Mouse (Mus musculus) stomach, embryonic 14.5 days (tissue): Measurements from ENCODE around the gene Cdk17. TPM values are rescaled to one million over a fixed set of nuclear protein-coding genes. Genes with fewer than 3 reads are reported as not detected.
A peak's percentile ranks its signal among the peaks of the same experiment; 100 is the strongest.

Source experiments
- ATAC-seq: fragments of 200-750 bp; cut with Nextera tagmentation; 2 replicates; pipeline ENCODE4 v1.8.0; 2017; ENCODE audit warnings: low read depth, moderate TSS enrichment; ENCODE audit not compliant: insufficient number of reproducible peaks, insufficient read depth, low FRiP score
- H3K27ac ChIP-seq: fragments of 300-500 bp; sonication (generic); 2 replicates; pipeline ENCODE4 v1.5.1; 2014; ENCODE audit warnings: mild to moderate bottlenecking, low read length, moderate library complexity, mixed read lengths
- H3K27me3 ChIP-seq: fragments of 300-500 bp; sonication (generic); 2 replicates; pipeline ENCODE4 v1.6.1; 2014; ENCODE audit warnings: low read length, control low read depth, mixed read lengths; ENCODE audit not compliant: control insufficient read depth, insufficient read depth
- H3K36me3 ChIP-seq: fragments of 300-500 bp; sonication (generic); 2 replicates; pipeline ENCODE4 v1.6.1; 2014; ENCODE audit warnings: mild to moderate bottlenecking, control low read depth, low read length, moderate library complexity, mixed read lengths; ENCODE audit not compliant: control insufficient read depth, insufficient read depth
- H3K4me1 ChIP-seq: fragments of 300-500 bp; sonication (generic); 2 replicates; pipeline ENCODE4 v1.6.1; 2014; ENCODE audit warnings: low read length, control low read depth, mixed read lengths; ENCODE audit not compliant: control insufficient read depth, insufficient read depth
- H3K4me2 ChIP-seq: fragments of 300-500 bp; sonication (generic); replicated peaks from 2 replicates; pipeline ENCODE4 v1.6.1; 2014; ENCODE audit warnings: low read depth, low read length, control low read depth
- H3K4me3 ChIP-seq: fragments of 300-500 bp; sonication (generic); 2 replicates; pipeline ENCODE4 v1.5.1; 2014; ENCODE audit warnings: low read depth, low read length, control low read depth
- H3K9ac ChIP-seq: fragments of 300-500 bp; sonication (generic); replicated peaks from 2 replicates; pipeline ENCODE4 v1.6.1; 2014; ENCODE audit warnings: low read depth, mild to moderate bottlenecking, control low read depth, low read length, moderate library complexity, mixed read lengths
- H3K9me3 ChIP-seq: fragments of 300-500 bp; sonication (generic); 2 replicates; pipeline ENCODE4 v1.6.1; 2016; ENCODE audit warnings: low read depth, low read length, control low read depth; ENCODE audit not compliant: control insufficient read depth
- WGBS: fragments of 180-500 bp; shearing (Covaris S2); extraction: QIAGEN DNeasy Blood & Tissue Kit; methylation state at CpG from one replicate; pipeline ENCODE4 v1.1.7; 2014; 5-methylcytosine and 5-hydroxymethylcytosine counted together
- polyA plus RNA-seq: library from polyadenylated mRNA; unstranded; fragments of >200 nt; fragmentation: Nextera tagmentation; extraction: Ambion mirVana; gene quantifications from 2 replicates; pipeline ENCODE4 v1.2.1, GENCODE M21; 2014

Cdk17 gene
- polyA plus RNA-seq, 1 experiment from 2014 or later: 23.0 TPM

GRCm38 (mm10) chr10:93248416-93248815, 87.7 kb downstream of the Cdk17 start:
- Histone ChIP-seq H3K27ac (no peak overlapping the region), H3K9ac (no peak overlapping the region), H3K36me3 (peaks cover 13% of the 10 kb centered on the region; the same call in 1 of the 2 replicates), H3K9me3 (no peaks in the 10 kb centered on the region), H3K27me3 (no peaks in the 10 kb centered on the region), H3K4me2 (no peak overlapping the region), H3K4me1 (peaks cover 10% of the 10 kb centered on the region), H3K4me3 (no peak overlapping the region)
- 76% methylated on average over 8 of the region's 8 CpGs for WGBS
- ATAC-seq: no peak

GRCm38 (mm10) chr10:93249901-93250300, 89.2 kb downstream of the Cdk17 start:
- no peak overlapping the region for H3K4me2 ChIP-seq
- no peaks in the 10 kb centered on the region for H3K27me3 ChIP-seq
- H3K4me3 ChIP-seq: no peak overlapping the region
- H3K27ac ChIP-seq: peak overlapping the region; percentile 55; the same call in 1 of the 2 replicates
- peaks cover 10% of the 10 kb centered on the region for H3K4me1 ChIP-seq
- WGBS: 78% methylated on average over 7 of the region's 7 CpGs
- no peak for ATAC-seq
- no peaks in the 10 kb centered on the region for H3K9me3 ChIP-seq
- no peak overlapping the region for H3K9ac ChIP-seq
- peaks cover 16% of the 10 kb centered on the region; the same call in 1 of the 2 replicates for H3K36me3 ChIP-seq

GRCm38 (mm10) chr10:93250436-93251317, 90.0 kb downstream of the Cdk17 start:
- 43% methylated on average over 24 of the region's 24 CpGs for WGBS
- H3K27me3 ChIP-seq: no peaks in the 10 kb centered on the region
- no peak overlapping the region for H3K4me3 ChIP-seq
- peak overlapping the region; percentile 69; the same call in 1 of the 2 replicates for H3K27ac ChIP-seq
- no peak overlapping the region for H3K9ac ChIP-seq
- no peaks in the 10 kb centered on the region for H3K9me3 ChIP-seq
- H3K4me2 ChIP-seq: no peak overlapping the region; the same call in 1 of the 2 replicates
- ATAC-seq: peak; percentile 69
- H3K4me1 ChIP-seq: peaks cover 10% of the 10 kb centered on the region
- peaks cover 16% of the 10 kb centered on the region; the same call in 1 of the 2 replicates for H3K36me3 ChIP-seq

GRCm38 (mm10) chr10:93251426-93251825, 90.8 kb downstream of the Cdk17 start:
- H3K4me2 ChIP-seq: no peak overlapping the region
- no peak overlapping the region for H3K4me3 ChIP-seq
- H3K4me1 ChIP-seq: peaks cover 10% of the 10 kb centered on the region
- H3K27me3 ChIP-seq: no peaks in the 10 kb centered on the region
- 74% methylated on average over 8 of the region's 8 CpGs for WGBS
- no peaks in the 10 kb centered on the region for H3K9me3 ChIP-seq
- peak overlapping the region; percentile 17; the same call in 1 of the 2 replicates for H3K27ac ChIP-seq
- ATAC-seq: no peak
- H3K36me3 ChIP-seq: peaks cover 16% of the 10 kb centered on the region; the same call in 1 of the 2 replicates
- H3K9ac ChIP-seq: no peak overlapping the region

GRCm38 (mm10) chr10:93252661-93253060, 92.0 kb downstream of the Cdk17 start:
- H3K9me3 ChIP-seq: no peaks in the 10 kb centered on the region
- H3K4me2 ChIP-seq: no peak overlapping the region
- no peak overlapping the region for H3K9ac ChIP-seq
- H3K27me3 ChIP-seq: no peaks in the 10 kb centered on the region
- peaks cover 13% of the 10 kb centered on the region; the same call in 1 of the 2 replicates for H3K36me3 ChIP-seq
- no peak overlapping the region for H3K4me3 ChIP-seq
- peaks cover 6% of the 10 kb centered on the region for H3K4me1 ChIP-seq
- ATAC-seq: no peak
- no peak overlapping the region for H3K27ac ChIP-seq
- 88% methylated on average over 2 of the region's 2 CpGs for WGBS

GRCm38 (mm10) chr10:93253156-93253555, 92.5 kb downstream of the Cdk17 start:
- peaks cover 13% of the 10 kb centered on the region; the same call in 1 of the 2 replicates for H3K36me3 ChIP-seq

GRCm38 (mm10) chr10:93255294-93255693, 94.6 kb downstream of the Cdk17 start:
- Histone ChIP-seq H3K4me2 (no peak overlapping the region), H3K36me3 (peaks cover 7% of the 10 kb centered on the region; the same call in 1 of the 2 replicates), H3K27me3 (no peaks in the 10 kb centered on the region), H3K9ac (no peak overlapping the region), H3K27ac (no peak overlapping the region), H3K9me3 (no peaks in the 10 kb centered on the region), H3K4me1 (no peaks in the 10 kb centered on the region), H3K4me3 (no peak overlapping the region)
- 58% methylated on average over 13 of the region's 13 CpGs for WGBS
- no peak for ATAC-seq

More at GRCm38 (mm10) chr10:93253156-93253555, 92.5 kb downstream of the Cdk17 start:
- Histone ChIP-seq H3K4me2 (no peak overlapping the region), H3K9ac (no peak overlapping the region), H3K4me1 (peaks cover 3% of the 10 kb centered on the region; the same call in 1 of the 2 replicates), H3K27me3 (no peaks in the 10 kb centered on the region), H3K27ac (no peak overlapping the region), H3K9me3 (no peaks in the 10 kb centered on the region), H3K4me3 (no peak overlapping the region)
- no peak for ATAC-seq
- 81% methylated on average over 6 of the region's 6 CpGs for WGBS

GRCm38 (mm10) chr10:93259826-93260225, 99.2 kb downstream of the Cdk17 start:
- no peaks in the 10 kb centered on the region for H3K9me3 ChIP-seq
- H3K4me2 ChIP-seq: no peak overlapping the region
- no peak overlapping the region for H3K27ac ChIP-seq
- no peak for ATAC-seq
- H3K4me3 ChIP-seq: no peak overlapping the region
- no peaks in the 10 kb centered on the region for H3K27me3 ChIP-seq
- H3K36me3 ChIP-seq: peaks cover 13% of the 10 kb centered on the region
- H3K9ac ChIP-seq: no peak overlapping the region
- 83% methylated on average over 5 of the region's 5 CpGs for WGBS
- peaks cover 16% of the 10 kb centered on the region for H3K4me1 ChIP-seq
